Mouse (Mus musculus) ES-CJ7 (cell line): Measurements from ENCODE around the gene B3gat3.
"Not testable (repeated sequence)": the region's sequence is repeated elsewhere in the genome, so short reads cannot be mapped to it uniquely, and the experiment has no call there.

Source experiments
- DNase-seq: peaks from one replicate; pipeline ENCODE4 v3.0.0; 2011; ENCODE audit warnings: low read depth, low spot score

B3gat3 gene

DNA sequence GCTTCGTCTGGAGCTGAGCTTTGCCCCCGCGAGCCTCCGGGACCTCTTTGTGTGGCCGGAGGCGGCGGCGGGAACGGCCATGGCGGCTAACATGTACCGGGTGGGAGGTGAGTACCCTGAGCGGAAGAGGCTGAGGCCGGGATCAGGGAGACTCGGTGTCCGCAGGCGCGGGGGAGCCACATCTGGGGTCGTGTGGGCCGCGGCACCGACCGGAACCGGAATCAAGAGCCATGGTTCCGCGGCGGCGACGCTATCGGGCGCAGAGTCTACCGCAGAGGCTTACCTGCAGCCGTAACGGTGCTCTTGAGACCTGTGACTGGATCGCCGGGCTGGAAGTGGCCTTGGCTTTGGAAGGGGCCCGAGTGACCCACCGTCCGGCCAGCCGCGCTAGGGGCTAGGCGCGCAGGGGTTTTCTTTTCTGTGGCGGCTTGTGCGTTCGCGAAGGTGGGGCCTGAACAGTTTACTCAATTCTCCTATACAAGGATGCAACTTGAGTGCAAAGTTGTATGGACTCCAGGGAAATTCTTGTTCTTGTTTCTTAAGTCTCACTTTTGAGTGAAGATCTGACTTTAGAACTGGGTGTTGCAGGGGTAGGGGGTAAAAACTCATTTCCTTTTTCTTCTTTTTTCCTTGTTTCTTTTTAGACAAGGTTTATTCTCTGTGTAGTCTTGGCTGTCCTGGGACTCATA is 22.2 kb downstream of the B3gat3 start:
- no peak for DNase-seq

DNA sequence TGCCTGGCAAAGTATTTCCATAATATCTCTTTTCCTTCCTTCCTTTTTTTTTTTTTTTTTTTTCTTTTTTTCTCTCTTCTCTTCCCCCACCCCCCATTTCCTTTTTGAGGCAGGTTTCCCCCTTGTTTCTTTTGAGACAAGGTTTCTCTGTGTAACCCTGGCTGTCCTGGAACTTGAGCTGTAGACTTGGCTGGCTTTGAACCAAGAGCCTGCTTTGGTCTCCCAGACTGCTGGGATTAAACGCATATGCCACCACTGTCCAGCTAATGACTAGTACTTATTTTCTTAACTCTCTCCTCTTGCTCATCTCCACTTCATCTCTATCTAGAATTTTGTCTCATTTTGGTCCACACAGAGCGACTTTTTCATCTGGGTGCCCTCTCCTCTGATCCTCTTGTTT is 22.9 kb downstream of the B3gat3 start:
- no peak for DNase-seq

DNA sequence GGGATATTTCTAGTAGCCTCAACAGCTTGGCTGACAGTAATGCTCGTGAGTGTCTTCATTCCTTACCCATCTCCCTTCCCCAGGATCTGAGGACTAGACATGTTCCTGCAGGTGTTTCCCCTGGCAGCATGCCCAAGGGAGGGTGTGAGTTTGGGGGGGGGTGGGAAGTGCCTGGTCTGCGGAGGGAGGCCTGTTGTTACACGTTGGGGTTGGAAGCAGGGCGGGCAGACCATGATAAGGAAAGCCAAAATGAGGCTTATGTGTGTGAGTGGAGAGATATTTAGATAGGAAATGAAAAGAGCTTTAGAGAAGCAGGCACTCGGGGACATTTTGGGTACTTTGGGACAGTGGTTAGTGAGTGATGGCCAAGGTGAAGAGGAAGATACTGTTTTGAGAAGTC is 23.9 kb downstream of the B3gat3 start:
- no peak for DNase-seq

DNA sequence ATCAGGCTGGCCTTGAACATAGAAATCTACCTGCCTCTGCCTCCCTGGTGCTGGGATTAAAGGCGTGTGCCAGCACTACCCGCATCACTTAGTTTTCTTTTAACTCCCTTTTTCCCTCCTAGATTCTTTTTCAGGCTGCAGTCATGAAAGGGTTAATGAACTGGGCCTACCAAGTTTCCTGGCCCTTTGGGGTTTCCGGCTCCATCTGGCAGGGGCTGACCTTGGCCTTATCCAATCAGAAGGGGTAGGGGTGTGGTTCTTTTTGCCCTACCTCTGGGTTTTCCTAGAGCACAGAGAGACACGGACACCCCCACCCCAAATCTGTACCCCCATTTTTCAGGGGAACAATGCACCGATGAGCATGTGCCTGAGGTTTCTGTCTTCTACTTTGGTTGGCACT is 24.6 kb downstream of the B3gat3 start:
- peak; percentile 86 for DNase-seq

DNA sequence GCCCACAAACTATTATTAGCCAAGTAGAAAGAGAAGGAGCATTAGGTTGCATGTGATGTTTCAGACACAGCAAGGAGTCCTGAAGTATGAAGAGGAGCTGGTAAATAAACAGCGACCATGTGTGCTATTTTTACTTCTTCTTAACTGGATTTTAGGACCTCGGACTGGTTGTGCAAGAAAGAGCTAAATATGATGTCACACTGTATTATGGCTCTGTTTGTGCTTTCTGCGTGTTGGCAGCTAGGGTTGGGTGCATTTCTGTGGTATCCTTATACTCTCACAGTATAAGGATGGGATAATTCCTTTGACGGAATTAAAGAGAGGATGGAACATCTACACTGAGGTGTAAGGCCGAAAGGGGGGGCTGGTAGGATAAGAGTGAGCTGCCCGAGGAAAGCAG is 25.1 kb downstream of the B3gat3 start:
- no peak for DNase-seq

DNA sequence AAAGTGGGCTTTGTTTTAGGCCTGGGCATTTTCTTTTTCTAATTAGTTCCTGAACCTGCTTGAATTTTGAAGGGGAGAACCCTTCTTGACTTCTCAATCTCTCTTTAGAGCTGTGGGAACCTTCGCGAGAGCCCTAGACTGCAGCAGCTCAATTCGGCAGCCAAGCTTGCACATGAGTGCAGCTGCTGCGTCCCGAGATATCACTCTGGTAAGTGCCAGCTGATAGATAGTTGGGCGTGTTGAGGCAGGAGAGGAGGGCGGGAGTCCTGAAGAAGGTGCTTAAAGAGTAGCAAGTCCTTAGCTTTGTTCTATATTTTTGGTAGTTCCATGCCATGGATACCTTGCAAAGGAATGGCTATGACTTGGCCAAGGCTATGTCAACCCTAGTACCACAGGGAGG is 26.8 kb downstream of the B3gat3 start:
- DNase-seq, result no peak

DNA sequence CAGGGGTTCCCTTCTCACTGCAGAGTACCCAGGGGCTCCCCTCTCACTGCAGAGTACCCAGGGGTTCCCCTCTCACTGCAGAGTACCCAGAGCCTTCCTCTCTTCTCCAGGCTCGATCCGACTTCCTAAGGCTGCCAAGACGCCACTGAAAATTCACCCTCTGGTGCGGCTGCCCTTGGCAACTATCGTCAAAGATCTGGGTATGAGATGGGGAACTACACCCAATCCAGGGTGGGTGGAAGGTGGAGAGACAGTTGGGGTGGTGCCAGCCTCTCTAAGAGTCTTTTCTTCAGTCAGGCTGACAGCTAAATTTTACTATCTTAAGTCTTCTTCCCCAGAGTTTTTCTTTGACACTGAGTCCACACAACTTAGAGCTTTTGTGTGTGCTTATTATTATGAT is 30.0 kb downstream of the B3gat3 start:
- no peak for DNase-seq

DNA sequence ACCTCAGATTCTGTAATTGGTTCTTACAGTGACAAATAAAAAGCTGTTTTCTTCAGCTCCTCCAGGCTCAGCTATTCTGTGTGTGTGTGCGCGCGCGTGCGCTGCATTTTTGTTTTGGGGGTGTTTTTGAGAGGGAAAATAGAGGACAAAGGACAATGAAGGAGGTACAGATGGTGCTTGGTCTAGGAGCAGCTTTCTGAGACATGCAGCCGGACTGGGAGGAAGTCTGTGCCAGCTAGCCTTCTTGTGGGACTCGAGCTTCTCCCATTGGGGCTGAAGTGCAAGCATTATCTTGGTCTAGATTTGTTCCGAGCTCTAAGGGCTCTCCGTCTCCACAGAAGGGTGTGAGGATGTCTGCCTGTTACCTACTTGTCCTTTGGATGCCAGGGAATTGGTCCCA is 32.1 kb downstream of the B3gat3 start:
- DNase-seq, result no peak

DNA sequence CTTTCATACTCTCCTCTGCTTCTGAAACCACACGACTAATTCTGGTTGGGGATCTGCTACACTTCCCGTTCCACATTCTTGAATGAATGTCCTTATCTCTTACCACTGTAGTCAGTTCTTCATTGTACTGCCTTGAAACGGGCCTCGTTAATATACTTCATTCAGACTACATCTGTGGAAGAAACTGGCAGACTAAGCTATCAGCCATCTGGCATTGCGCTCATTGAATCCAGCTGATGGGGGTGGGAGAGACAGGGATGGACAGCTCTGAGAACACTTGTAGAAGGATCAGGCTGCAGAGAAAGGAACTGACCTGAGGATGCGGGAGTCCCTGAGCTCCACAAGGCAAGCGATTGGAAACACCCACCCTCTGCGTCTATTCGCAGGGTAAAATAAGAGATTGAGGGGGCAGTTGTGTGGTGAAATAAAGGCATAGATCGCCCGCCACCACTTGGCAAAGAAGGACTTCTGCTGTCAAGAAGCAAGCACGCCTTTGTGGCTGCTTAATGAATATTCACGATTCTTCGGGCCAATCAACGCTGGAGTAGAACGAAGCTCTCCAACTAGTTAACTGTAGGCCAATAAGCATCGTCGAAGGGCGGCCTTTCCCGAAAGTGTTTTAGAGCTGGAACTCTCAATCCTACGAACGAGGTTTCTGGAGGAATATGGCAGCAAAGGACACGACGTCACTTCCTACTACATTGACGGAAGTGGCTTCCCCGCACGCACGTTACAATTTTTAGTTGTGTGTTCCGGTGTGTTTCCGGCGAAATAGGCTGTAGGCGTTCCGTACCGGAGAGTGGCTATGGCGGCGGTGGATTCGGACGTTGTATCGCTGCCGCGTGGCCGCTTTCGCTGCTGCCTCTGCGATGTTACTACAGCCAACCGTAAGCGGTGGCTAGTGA is 33.2 kb downstream of the B3gat3 start, which contains the start of gene Tut1:
Tut1 (plus strand) TSS at position 713 of the 905 bp plus-strand sequence.
- DNase-seq, result peak; percentile 99

DNA sequence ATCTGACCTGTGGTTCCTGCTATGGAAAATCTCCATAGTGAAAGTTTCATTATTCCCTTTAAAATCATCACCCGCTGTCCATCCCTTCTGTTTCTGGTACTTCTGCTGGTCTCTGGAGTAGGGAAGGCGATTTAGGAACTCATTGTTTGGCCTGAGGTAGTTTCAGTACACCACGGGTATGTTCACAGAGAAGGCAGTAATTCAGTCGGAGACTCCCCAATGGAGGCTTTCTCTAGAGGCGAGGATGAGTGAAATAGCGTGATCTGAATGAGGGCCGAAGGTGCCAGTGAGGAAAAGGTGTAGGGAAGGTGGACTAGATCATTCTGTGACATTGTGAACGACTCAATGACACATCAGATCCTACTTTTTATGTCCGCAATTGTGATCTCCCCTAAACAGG is 34.0 kb downstream of the B3gat3 start:
- no peak for DNase-seq

DNA sequence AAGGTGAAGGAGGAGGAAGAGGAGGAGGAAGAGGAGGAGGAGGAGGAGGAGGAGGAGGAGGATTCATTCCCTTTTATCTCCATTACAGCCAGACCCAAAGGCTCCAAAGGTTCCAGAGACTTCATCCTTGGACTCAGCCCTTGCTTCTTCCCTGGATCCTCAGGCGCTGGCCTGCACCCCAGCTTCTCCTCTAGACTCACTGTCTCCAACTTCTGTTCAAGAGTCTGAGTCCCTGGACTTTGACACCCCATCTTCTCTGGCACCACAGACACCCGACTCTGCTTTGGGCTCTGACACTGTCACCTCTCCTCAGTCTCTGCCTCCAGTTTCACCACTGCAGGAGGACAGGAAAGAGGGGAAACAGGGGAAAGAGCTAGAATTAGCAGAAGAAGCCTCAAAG is 42.1 kb downstream of the B3gat3 start:
- DNase-seq, result no peak

DNA sequence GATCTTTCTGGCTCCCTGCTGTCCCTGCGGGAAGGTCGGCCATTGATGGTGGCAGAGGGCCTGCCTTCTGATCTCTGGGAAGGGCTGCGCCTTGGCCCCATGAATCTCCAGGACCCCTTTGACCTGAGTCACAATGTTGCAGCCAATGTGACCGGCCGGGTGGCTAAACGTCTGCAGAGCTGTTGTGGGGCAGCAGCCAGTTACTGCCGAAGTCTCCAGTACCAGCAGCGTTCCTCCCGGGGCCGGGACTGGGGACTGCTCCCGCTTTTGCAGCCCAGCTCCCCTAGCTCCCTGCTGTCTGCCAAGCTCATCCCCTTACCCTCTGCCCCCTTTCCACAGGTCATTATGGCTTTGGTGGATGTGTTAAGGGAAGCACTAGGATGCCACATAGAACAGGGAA is 44.9 kb downstream of the B3gat3 start:
- DNase-seq, result no peak

DNA sequence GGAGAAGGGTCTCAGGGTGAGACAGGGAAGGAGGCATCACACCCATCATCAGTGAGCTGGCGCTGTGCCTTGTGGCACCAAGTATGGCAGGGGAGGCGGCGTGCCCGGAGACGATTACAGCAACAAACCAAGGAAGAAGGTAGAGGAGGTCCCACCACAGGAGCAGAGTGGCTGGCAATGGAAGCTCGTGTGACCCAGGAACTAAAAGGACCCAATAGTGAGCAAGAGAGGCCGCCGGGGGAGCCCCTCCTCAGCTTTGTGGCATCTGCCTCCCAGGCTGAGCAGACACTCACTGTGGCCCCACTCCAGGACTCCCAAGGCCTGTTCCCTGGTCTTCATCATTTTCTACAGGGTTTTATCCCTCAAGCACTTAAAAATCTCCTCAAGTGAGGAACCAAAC is 45.6 kb downstream of the B3gat3 start:
- DNase-seq, result no peak

DNA sequence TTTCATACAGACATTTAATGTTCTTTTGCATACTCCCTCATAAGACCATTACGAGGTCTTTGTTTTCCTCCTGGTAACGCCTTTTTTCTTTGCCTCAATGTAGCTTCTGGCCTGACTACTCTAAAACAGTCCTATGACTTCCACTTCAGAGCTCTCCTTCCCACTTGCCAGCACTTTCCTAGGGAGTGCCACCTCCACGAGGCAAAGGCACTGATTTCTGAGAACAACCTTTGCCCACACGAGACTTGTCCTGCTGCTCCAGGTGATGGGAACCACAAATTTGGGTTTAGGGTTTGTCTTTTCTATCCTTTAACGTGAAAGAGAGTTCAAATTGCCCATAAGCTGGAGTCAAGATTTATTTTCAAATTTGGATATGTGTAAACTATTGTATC is 46.0 kb downstream of the B3gat3 start:
- DNase-seq, result no peak

DNA sequence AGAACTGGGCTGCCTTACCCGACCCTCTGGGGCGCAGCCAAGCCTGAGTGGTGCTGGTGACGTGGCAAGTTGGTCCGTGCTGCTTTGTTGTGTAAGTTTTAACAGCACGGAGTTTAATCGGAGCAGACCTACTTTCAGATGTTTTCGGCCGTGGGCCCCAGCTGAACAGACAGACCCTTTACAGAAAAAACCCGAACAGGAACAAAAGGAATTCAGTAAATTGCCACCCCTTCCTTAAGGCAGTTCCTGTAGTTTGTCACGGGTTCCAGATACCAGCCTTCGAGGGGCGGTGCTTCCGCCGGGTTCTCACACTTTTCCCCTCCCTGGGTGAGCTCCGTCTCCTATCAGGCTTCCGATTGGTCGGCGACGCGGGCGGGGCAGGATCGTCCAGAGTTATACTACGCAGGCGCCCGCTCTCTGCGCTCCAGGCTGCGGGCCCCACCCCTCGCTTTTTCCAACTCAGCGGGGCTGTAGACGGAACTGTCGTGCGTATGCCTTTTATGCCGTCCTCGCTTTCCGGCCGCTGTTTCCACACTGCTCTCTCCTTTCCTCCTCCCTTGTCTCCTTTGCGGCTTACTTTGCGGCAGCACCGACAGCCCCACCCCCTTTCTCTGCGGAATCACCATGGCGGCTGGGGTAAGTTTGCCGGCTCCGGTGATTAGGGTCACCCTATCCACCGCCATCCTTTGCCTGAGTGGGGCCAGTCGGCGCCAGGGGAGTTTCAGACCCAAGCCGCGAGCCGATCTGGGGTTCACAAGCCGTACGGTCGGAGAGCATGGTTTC is 46.6 kb downstream of the B3gat3 start, which contains the start of gene Eef1g:
Eef1g (plus strand) TSS at position 452 of the 783 bp plus-strand sequence.
- peak; percentile 99 for DNase-seq

DNA sequence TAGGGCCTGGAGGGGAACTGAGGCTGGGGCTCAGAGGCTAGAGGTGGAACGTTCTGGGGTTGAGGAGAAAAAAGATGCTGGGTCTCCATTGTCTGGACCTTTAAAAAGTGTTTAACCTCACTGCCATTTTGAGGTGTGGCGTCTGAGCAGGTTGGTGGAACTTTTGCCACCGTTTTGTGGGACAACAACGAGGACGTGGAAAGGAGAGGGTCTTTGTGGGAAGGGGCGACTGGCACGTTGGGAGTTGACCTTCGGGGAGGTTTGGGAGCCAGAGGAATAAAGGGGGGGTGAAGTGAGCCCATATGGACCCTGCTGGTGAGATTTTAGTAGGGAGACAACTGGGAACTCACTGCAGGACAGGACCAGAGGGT is 47.2 kb downstream of the B3gat3 start:
- DNase-seq, result no peak

DNA sequence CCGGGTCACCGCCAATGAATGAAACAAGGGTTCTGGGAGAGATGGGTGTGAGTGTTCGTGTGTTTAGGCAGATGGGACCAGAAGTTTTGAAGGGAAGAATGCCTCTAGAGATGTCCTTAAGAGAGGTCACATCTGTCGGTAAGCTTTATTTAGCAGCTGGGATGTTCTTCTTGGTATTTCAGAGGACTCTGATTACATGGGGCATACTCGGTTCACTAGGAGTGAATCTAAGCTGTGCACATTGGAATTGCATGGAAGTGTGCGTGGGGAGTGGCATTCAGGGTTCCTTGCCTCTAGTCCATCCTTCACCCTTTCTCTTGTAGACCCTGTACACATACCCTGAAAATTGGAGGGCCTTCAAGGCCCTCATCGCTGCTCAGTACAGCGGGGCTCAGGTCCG is 47.7 kb downstream of the B3gat3 start:
- DNase-seq, result no peak

DNA sequence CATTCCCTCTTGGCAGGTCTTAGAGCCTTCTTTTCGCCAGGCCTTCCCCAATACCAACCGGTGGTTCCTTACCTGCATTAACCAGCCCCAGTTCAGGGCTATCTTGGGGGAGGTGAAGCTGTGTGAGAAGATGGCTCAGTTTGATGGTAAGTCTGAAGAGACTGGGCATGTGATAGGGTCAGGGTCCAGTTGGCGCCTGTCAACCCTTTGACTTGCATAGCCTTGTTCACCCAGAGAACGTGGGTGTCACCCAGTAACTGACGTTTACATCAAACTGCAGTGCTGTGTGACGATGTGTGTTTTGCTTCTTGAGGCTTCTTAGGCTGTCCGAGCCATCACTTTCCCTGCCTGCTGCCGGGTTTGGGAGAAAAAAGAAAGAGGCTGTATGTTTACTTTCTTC is 52.3 kb downstream of the B3gat3 start:
- not testable (repeated sequence) for DNase-seq

DNA sequence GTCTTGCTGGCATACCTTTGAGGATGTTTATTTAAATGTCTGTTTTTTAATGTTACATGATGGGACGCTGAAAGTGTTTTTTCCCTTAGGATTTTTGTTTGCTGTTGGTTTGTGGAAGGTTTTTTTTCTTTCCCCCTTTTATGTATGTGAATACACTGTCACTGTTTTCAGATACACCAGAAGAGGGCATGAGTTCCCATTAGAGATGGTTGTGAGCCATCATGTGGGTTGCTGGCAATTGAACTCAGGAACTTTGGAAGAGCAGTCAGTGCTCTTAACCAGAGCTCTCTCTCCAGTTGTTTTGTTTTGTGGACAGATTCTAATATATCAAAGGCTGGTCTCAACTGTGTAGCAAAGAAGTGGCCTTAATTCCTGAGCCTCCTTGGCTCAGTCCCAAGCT is 54.5 kb downstream of the B3gat3 start:
- no peak for DNase-seq

DNA sequence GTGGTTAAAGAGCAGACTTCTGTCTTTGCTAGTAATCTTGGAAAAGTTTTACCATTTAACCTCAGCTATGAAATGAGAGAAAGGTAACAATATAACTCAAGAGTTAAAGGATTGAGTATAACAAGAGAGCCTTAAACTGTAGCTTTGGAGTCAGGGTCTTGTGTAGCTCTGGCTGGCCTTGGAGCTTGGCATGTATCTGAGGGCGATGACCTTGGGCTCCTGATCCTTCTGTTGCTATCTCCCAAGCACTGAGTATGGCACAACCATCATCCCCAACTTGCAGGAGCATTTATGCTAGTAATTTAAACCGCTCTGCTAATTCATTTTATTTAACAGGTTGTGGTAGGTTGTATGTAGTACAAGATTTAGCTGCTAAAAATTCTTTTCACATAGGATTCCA is 55.3 kb downstream of the B3gat3 start:
- no peak for DNase-seq

DNA sequence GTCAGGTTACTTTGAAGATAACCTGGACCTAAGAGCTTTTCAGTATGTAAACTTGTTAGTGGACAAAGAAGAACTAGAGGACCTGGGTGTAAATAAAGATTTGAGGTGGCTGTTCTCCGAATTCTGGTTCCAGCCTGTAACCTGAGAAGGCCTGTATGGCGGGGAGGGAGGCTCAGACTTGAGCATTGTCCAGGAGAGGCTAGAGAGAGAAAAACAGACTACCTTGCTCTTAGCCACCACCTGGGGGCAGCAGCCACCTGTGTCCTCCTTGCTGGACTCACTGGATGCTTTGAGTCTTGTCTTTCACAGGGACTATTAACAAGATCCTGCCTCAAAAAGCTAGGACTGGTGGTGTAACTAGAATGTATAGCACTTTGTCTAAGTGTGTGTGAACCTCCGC is 56.4 kb downstream of the B3gat3 start:
- DNase-seq, result peak; percentile 78
